Mouse (Mus musculus) adrenal gland, postnatal 4 days (tissue): ENCODE results near the gene Nexn. TPM values are rescaled to one million over a fixed set of nuclear protein-coding genes. Genes with fewer than 3 reads are reported as not detected.
"Not testable (repeated sequence)": the region's sequence is repeated elsewhere in the genome, so short reads cannot be mapped to it uniquely, and the experiment has no call there.

Experiments used
- DNase-seq, 2 experiments: peaks; one replicate each; pipeline ENCODE4 v3.0.0; 2021 to 2022; ENCODE audit warnings: low spot score in 2 of 2, mixed read lengths in 2 of 2
- long read RNA-seq, 2 experiments: library from polyadenylated mRNA; stranded (forward); transcript quantifications; one replicate each; pipeline ENCODE4 v2.0.0; 2021
- total RNA-seq, 2 experiments: library from RNA; stranded (reverse); gene quantifications; 2 replicates each; pipeline ENCODE4 v1.2.3; 2021

Nexn gene
- total RNA-seq = 10 to 100 TPM in 1 of 2 experiments, 1 to 10 TPM in 1; 8.2 to 14.1 TPM
- long read RNA-seq, experiment 1, partial matches to known transcripts = 1 of 5 reads
- long read RNA-seq, experiment 1, other reads (novel, unspliced or antisense) = 4 of 5 reads
- long read RNA-seq, experiment 2, partial matches to known transcripts = 2 of 9 reads
- long read RNA-seq, experiment 2, other reads (novel, unspliced or antisense) = 7 of 9 reads

- DNase-seq = no peak
Observed at GRCm38 (mm10) chr3:152266036-152266421, at the start of gene Nexn. TSS of gene Nexn (minus strand) at chr3:152266350.

- peak; percentile 29 to 68 for DNase-seq
Observed at GRCm38 (mm10) chr3:152315613-152316012, 49.5 kb upstream of the Nexn start.

GRCm38 (mm10) chr3:152314666-152315065 is 48.5 kb upstream of the Nexn start:
- DNase-seq = not testable (repeated sequence)

GRCm38 (mm10) chr3:152309250-152309645 is 43.1 kb upstream of the Nexn start:
- DNase-seq = no peak

- DNase-seq = no peak
Observed at GRCm38 (mm10) chr3:152308485-152309249, 42.5 kb upstream of the Nexn start.

- DNase-seq = no peak
Observed at GRCm38 (mm10) chr3:152305971-152306370, 39.8 kb upstream of the Nexn start.

- no peak for DNase-seq
Observed at GRCm38 (mm10) chr3:152305080-152305479, 38.9 kb upstream of the Nexn start.

GRCm38 (mm10) chr3:152304093-152304815 is 38.1 kb upstream of the Nexn start:
- no peak for DNase-seq

GRCm38 (mm10) chr3:152302991-152303390 is 36.8 kb upstream of the Nexn start:
- no peak for DNase-seq

- no peak for DNase-seq
Observed at GRCm38 (mm10) chr3:152300376-152301337, 34.5 kb upstream of the Nexn start.

GRCm38 (mm10) chr3:152295896-152296295 is 29.7 kb upstream of the Nexn start:
- no peak for DNase-seq

- DNase-seq = no peak
Observed at GRCm38 (mm10) chr3:152294400-152294799, 28.2 kb upstream of the Nexn start.

GRCm38 (mm10) chr3:152293530-152294181 is 27.5 kb upstream of the Nexn start:
- DNase-seq = no peak

- DNase-seq = no peak
Observed at GRCm38 (mm10) chr3:152291895-152292294, 25.7 kb upstream of the Nexn start.

GRCm38 (mm10) chr3:152290175-152290798 is 24.1 kb upstream of the Nexn start:
- DNase-seq = no peak

GRCm38 (mm10) chr3:152288740-152289139 is 22.6 kb upstream of the Nexn start:
- no peak for DNase-seq

- no peak for DNase-seq
Observed at GRCm38 (mm10) chr3:152288276-152288675, 22.1 kb upstream of the Nexn start.

- no peak for DNase-seq
Observed at GRCm38 (mm10) chr3:152287810-152288209, 21.7 kb upstream of the Nexn start.

GRCm38 (mm10) chr3:152284759-152285158 is 18.6 kb upstream of the Nexn start:
- DNase-seq = no peak

- no peak for DNase-seq
Observed at GRCm38 (mm10) chr3:152284306-152284705, 18.2 kb upstream of the Nexn start.
